Mouse (Mus musculus) G1E (cell line): ENCODE data around the gene Wdfy2. TPM values are rescaled to one million over a fixed set of nuclear protein-coding genes. Genes with fewer than 3 reads are reported as not detected.

Source experiments
- ATAC-seq: 2 replicates; pipeline ENCODE4 v1.8.0; 2016; ENCODE audit warnings: mild to moderate bottlenecking; ENCODE audit not compliant: insufficient number of reproducible peaks, poor library complexity, low FRiP score, severe bottlenecking; ENCODE audit errors: extremely low read depth
- DNase-seq: peaks from one replicate; pipeline ENCODE4 v3.0.0; 2012; ENCODE audit warnings: low spot score
- H3K27me3 ChIP-seq: 2 replicates; pipeline ENCODE4 v1.6.1; 2012; ENCODE audit warnings: mild to moderate bottlenecking, low read length, inconsistent platforms; ENCODE audit not compliant: insufficient read depth
- H3K36me3 ChIP-seq: replicated peaks from 2 replicates; pipeline ENCODE3; 2012; ENCODE audit warnings: mild to moderate bottlenecking, inconsistent platforms
- H3K4me1 ChIP-seq: 2 replicates; pipeline ENCODE4 v1.6.1; 2012; ENCODE audit warnings: low read depth, low read length, inconsistent platforms, mixed read lengths; ENCODE audit not compliant: insufficient read depth
- H3K4me3 ChIP-seq: 2 replicates; pipeline ENCODE4 v1.5.1; 2012; ENCODE audit warnings: low read depth, mild to moderate bottlenecking, inconsistent platforms, low read length, moderate library complexity, mixed read lengths
- H3K9me3 ChIP-seq: replicated peaks from 2 replicates; pipeline ENCODE4 v1.6.1; 2012; ENCODE audit warnings: inconsistent platforms
- CTCF ChIP-seq: IDR thresholded peaks from 2 replicates; pipeline ENCODE4 v1.5.1; 2012; ENCODE audit warnings: low read depth, low read length, inconsistent platforms, mixed read lengths
- GATA1 ChIP-seq: IDR thresholded peaks from 2 replicates; pipeline ENCODE4 v1.6.1; 2012; ENCODE audit warnings: borderline replicate concordance, low read length, inconsistent platforms, mixed read lengths
- GATA2 ChIP-seq: IDR thresholded peaks from 2 replicates; pipeline ENCODE4 v1.6.1; 2012; ENCODE audit warnings: low read depth, low read length, inconsistent platforms, borderline replicate concordance
- POLR2AphosphoS5 ChIP-seq: IDR thresholded peaks from 2 replicates; pipeline ENCODE4 v1.6.1; 2012; ENCODE audit warnings: low read depth, low read length, inconsistent platforms; ENCODE audit not compliant: insufficient replicate concordance
- TAL1 ChIP-seq: conservative IDR thresholded peaks from 2 replicates; pipeline ENCODE4 v1.6.1; 2012; ENCODE audit warnings: low read depth, low read length, inconsistent platforms, mixed read lengths
- polyA plus RNA-seq: library from polyadenylated mRNA; stranded (reverse); fragments of >175 nt; gene quantifications from 2 replicates; pipeline ENCODE4 v1.2.3, GENCODE M21; 2012
- total RNA-seq, 2 experiments: library from RNA; stranded (forward) in 1 of 2; stranded (reverse) in 1 of 2; fragments of 200-1000 nt in 1 of 2; fragments of >200 nt in 1 of 2; fragmentation: Nextera tagmentation in 1 of 2; gene quantifications; 2 replicates each; pipeline ENCODE4 v1.2.3; 2014 to 2017

The Wdfy2 gene
- total and polyA plus RNA-seq, 3 experiments: 2.3 to 14.6 (median 10.3) TPM

- DNase-seq (no peak), ATAC-seq (no peak)
- Histone ChIP-seq H3K27me3 (0 out of 2 replicates have a peak, but pooled peaks cover 3% of the 10 kb centered on the region), H3K9me3 (no peaks in the 10 kb centered on the region), H3K4me1 (peaks cover 5% of the 10 kb centered on the region), H3K4me3 (no peak overlapping the region), H3K36me3 (no peaks in the 10 kb centered on the region)
- TF ChIP-seq POLR2AphosphoS5 (no peak), CTCF (no peak), GATA2 (no peak), GATA1 (no peak), TAL1 (no peak)
Observed at GRCm38 (mm10) chr14:62908550-62908949, 71.1 kb downstream of the Wdfy2 start.

- TF ChIP-seq GATA1 (no peak), CTCF (no peak), POLR2AphosphoS5 (no peak), TAL1 (no peak), GATA2 (no peak)
- peaks cover 3% of the 10 kb centered on the region; the same call in 1 of the 2 replicates for H3K27me3 ChIP-seq
- H3K9me3 ChIP-seq: no peaks in the 10 kb centered on the region
- H3K36me3 ChIP-seq: no peaks in the 10 kb centered on the region
- H3K4me1 ChIP-seq: peaks cover 5% of the 10 kb centered on the region
- no peak overlapping the region for H3K4me3 ChIP-seq
- ATAC-seq: no peak
- DNase-seq: no peak
Observed at GRCm38 (mm10) chr14:62910859-62911258, 73.4 kb downstream of the Wdfy2 start.

DNA sequence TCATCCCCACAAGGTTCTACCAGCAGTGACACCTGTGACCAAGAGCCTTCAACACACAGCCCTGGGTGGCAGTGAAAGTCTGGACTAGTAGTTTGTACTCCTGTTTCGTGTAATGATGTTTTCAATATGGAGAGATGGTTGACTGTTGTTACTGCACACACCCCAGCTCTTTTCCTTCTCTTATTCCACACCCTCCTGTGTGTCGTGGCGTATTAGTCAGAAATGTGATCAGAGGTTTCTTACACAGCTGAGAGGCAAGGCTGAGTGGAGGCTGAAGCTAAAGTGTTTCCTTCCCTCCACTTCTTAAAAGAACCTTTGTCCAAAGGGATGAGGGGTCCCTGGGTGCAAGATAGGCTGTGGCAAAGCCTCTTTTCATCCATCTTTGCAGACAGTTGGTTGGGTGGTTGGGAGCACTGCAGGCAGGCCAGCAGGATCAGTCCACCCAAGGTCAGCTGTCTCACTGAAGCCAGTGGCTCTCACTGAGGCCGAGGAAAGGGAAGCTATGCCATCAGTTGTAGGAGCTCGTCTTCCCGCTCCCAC is 77.7 kb downstream of the Wdfy2 start:
- Histone ChIP-seq H3K9me3 (no peaks in the 10 kb centered on the region), H3K36me3 (no peaks in the 10 kb centered on the region), H3K4me1 (peaks cover 5% of the 10 kb centered on the region), H3K27me3 (no peaks in the 10 kb centered on the region; the same call in 1 of the 2 replicates), H3K4me3 (no peak overlapping the region)
- ATAC-seq: no peak
- TF ChIP-seq GATA2 (no peak), CTCF (no peak), POLR2AphosphoS5 (no peak), TAL1 (no peak), GATA1 (no peak)
- no peak for DNase-seq

GRCm38 (mm10) chr14:62916488-62917034 is 79.1 kb downstream of the Wdfy2 start:
- no peaks in the 10 kb centered on the region for H3K36me3 ChIP-seq
- H3K27me3 ChIP-seq: no peaks in the 10 kb centered on the region; the same call in 1 of the 2 replicates
- ATAC-seq: no peak
- no peaks in the 10 kb centered on the region for H3K9me3 ChIP-seq
- no peak overlapping the region for H3K4me3 ChIP-seq
- no peak for TF ChIP-seq GATA2
- TF ChIP-seq POLR2AphosphoS5: no peak
- no peak for TF ChIP-seq CTCF
- no peak for TF ChIP-seq GATA1
- TF ChIP-seq TAL1: no peak
- H3K4me1 ChIP-seq: peaks cover 3% of the 10 kb centered on the region
- no peak for DNase-seq

DNA sequence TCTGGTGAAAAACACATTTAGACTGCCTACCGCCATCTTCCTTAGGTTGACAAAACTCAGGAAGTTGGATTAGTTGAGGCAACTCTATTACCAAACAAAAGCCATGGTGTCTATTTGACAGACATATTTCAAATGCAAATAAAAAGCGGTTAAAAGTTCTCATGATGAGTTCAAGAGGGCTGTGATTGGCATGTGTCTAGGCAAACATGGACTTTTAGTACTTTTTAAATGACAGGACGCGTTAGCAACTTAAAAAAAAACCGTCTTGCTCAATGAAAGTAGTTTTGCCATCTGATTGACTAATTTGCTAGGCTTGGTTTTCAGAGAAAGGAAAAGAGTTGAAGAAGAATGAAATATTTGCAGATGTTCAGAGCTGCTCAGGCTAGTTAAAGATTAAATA is 83.9 kb downstream of the Wdfy2 start:
- TF ChIP-seq GATA1 (no peak), TAL1 (no peak), GATA2 (no peak), POLR2AphosphoS5 (no peak), CTCF (no peak)
- no peak for DNase-seq
- Histone ChIP-seq H3K27me3 (no peaks in the 10 kb centered on the region; the same call in 1 of the 2 replicates), H3K4me3 (no peak overlapping the region), H3K36me3 (peaks cover 3% of the 10 kb centered on the region), H3K4me1 (no peaks in the 10 kb centered on the region; the same call in 1 of the 2 replicates), H3K9me3 (no peaks in the 10 kb centered on the region)
- ATAC-seq: no peak

DNA sequence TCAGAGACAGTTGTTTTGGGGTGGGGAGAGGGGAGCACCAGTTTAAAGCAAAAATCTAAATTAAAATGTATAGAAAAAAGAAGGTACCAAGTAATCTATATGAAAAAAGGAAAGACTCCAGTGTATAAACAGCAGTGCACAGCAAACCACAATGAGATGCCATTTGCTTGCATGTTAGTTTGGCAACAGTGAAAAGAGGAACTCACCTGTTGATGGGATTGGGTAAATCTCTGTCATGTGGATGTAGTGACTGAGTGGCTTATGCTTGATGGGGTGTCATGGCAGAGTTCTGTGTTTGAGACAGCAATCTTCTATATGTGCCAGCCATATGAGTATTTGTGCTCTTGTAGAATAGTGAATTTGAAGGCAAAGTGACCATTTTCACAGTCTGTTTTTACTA is 85.2 kb downstream of the Wdfy2 start:
- DNase-seq: no peak
- Histone ChIP-seq H3K27me3 (no peaks in the 10 kb centered on the region; the same call in 1 of the 2 replicates), H3K36me3 (peaks cover 3% of the 10 kb centered on the region), H3K9me3 (no peaks in the 10 kb centered on the region), H3K4me3 (no peak overlapping the region), H3K4me1 (no peaks in the 10 kb centered on the region; the same call in 1 of the 2 replicates)
- TF ChIP-seq POLR2AphosphoS5: no peak
- TF ChIP-seq CTCF: no peak
- no peak for TF ChIP-seq GATA2
- no peak for TF ChIP-seq GATA1
- no peak for TF ChIP-seq TAL1
- no peak for ATAC-seq
